Mouse (Mus musculus): Measurements from ENCODE around the gene Pawr.
A peak's percentile ranks its signal among the peaks of the same experiment; 100 is the strongest.

The Pawr gene

GRCm38 (mm10) chr10:108331784-108332561, at the start of gene Pawr:
Gene Pawr, plus strand, starts transcription at chr10:108332121.
- DNase-seq (ENCODE audit: low spot score in 2 of 2): peak; percentile 40 to 42

- no peak for DNase-seq (ENCODE audit: low spot score in 2 of 2)
These were observed 49.6 kb upstream of the Pawr start for GRCm38 (mm10) chr10:108282351-108282750.

- no peak for DNase-seq (ENCODE audit: low spot score in 2 of 2)
These were observed 48.5 kb upstream of the Pawr start for GRCm38 (mm10) chr10:108283418-108283817.

- no peak for DNase-seq (ENCODE audit: low spot score in 2 of 2)
These were observed 48.1 kb upstream of the Pawr start for GRCm38 (mm10) chr10:108283837-108284236.

- DNase-seq (ENCODE audit: low spot score in 2 of 2): no peak
These were observed 47.5 kb upstream of the Pawr start for GRCm38 (mm10) chr10:108284445-108284844.

GRCm38 (mm10) chr10:108284977-108285376, 46.9 kb upstream of the Pawr start:
- no peak for DNase-seq (ENCODE audit: low spot score in 2 of 2)

- DNase-seq (ENCODE audit: low spot score in 2 of 2): no peak
These were observed 45.1 kb upstream of the Pawr start for GRCm38 (mm10) chr10:108286658-108287437.

- no peak for DNase-seq (ENCODE audit: low spot score in 2 of 2)
These were observed 44.5 kb upstream of the Pawr start for GRCm38 (mm10) chr10:108287438-108287801.

GRCm38 (mm10) chr10:108290046-108290445, 41.9 kb upstream of the Pawr start:
- no peak for DNase-seq (ENCODE audit: low spot score in 2 of 2)

GRCm38 (mm10) chr10:108291688-108292471, 40.0 kb upstream of the Pawr start:
- DNase-seq (ENCODE audit: low spot score in 2 of 2): no peak

- DNase-seq (ENCODE audit: low spot score in 2 of 2): no peak
These were observed 39.3 kb upstream of the Pawr start for GRCm38 (mm10) chr10:108292651-108293050.

- DNase-seq (ENCODE audit: low spot score in 2 of 2): no peak
These were observed 38.2 kb upstream of the Pawr start for GRCm38 (mm10) chr10:108293620-108294195.

- DNase-seq (ENCODE audit: low spot score in 2 of 2): no peak
These were observed 37.2 kb upstream of the Pawr start for GRCm38 (mm10) chr10:108294766-108295165.

- DNase-seq (ENCODE audit: low spot score in 2 of 2): no peak
These were observed 35.5 kb upstream of the Pawr start for GRCm38 (mm10) chr10:108296446-108296845.

GRCm38 (mm10) chr10:108298261-108298660, 33.7 kb upstream of the Pawr start:
- DNase-seq (ENCODE audit: low spot score in 2 of 2): no peak

- DNase-seq (ENCODE audit: low spot score in 2 of 2): no peak
These were observed 32.9 kb upstream of the Pawr start for GRCm38 (mm10) chr10:108298841-108299545.

GRCm38 (mm10) chr10:108299828-108300227, 32.1 kb upstream of the Pawr start:
- DNase-seq (ENCODE audit: low spot score in 2 of 2): no peak

- peak; percentile 44 to 61 for DNase-seq (ENCODE audit: low spot score in 2 of 2)
These were observed 31.1 kb upstream of the Pawr start for GRCm38 (mm10) chr10:108300843-108301242.

- DNase-seq (ENCODE audit: low spot score in 2 of 2): no peak
These were observed 24.1 kb upstream of the Pawr start for GRCm38 (mm10) chr10:108307772-108308171.

- DNase-seq (ENCODE audit: low spot score in 2 of 2): no peak
These were observed 21.7 kb upstream of the Pawr start for GRCm38 (mm10) chr10:108310195-108310594.

GRCm38 (mm10) chr10:108311396-108311795, 20.5 kb upstream of the Pawr start:
- no peak for DNase-seq (ENCODE audit: low spot score in 2 of 2)
